Mouse (Mus musculus): Measurements from ENCODE around the gene Ankrd26. TPM values are rescaled to one million over a fixed set of nuclear protein-coding genes. Genes with fewer than 3 reads are reported as not detected.

Ankrd26 gene
- polyA plus RNA-seq, 1 experiment from 2014 or later = 16.0 TPM

GRCm38 (mm10) chr6:118520668-118521067 lies 41.4 kb downstream of the Ankrd26 start:
- no peaks in the 10 kb centered on the region for H3K4me1 ChIP-seq (ENCODE audit: control insufficient read depth, insufficient read depth, low read depth, low read length)
- H3K9me3 ChIP-seq (ENCODE audit: control insufficient read depth, low read length) = no peaks in the 10 kb centered on the region
- H3K36me3 ChIP-seq (ENCODE audit: control insufficient read depth, insufficient read depth, low read length) = peaks cover 19% of the 10 kb centered on the region
- H3K27me3 ChIP-seq (replicated peaks; ENCODE audit: control insufficient read depth, insufficient read depth, low read length) = no peaks in the 10 kb centered on the region
- 94% methylated on average over 7 of the region's 7 CpGs for WGBS
- H3K9ac ChIP-seq (ENCODE audit: low read depth, low read length) = no peak overlapping the region
- H3K4me3 ChIP-seq (ENCODE audit: low read length) = no peak overlapping the region
- no peak for ATAC-seq
- H3K4me2 ChIP-seq (ENCODE audit: low read length) = no peak overlapping the region
- H3K27ac ChIP-seq (ENCODE audit: low read depth, low read length) = no peak overlapping the region

- peaks cover 22% of the 10 kb centered on the region for H3K36me3 ChIP-seq (ENCODE audit: control insufficient read depth, insufficient read depth, low read length)
- no peak for ATAC-seq
- WGBS = 97% methylated on average over 12 of the region's 12 CpGs
Observed at GRCm38 (mm10) chr6:118513335-118514012, 48.6 kb downstream of the Ankrd26 start.

GRCm38 (mm10) chr6:118499010-118499409 lies 63.0 kb downstream of the Ankrd26 start:
- no peaks in the 10 kb centered on the region for H3K4me1 ChIP-seq (ENCODE audit: control insufficient read depth, insufficient read depth, low read depth, low read length)
- WGBS = 90% methylated on average over 7 of the region's 7 CpGs

More at GRCm38 (mm10) chr6:118513335-118514012, 48.6 kb downstream of the Ankrd26 start:
- Histone ChIP-seq H3K9me3 (ENCODE audit: control insufficient read depth, low read length) (no peaks in the 10 kb centered on the region), H3K4me3 (ENCODE audit: low read length) (no peak overlapping the region), H3K27ac (ENCODE audit: low read depth, low read length) (no peak overlapping the region), H3K27me3 (replicated peaks; ENCODE audit: control insufficient read depth, insufficient read depth, low read length) (no peaks in the 10 kb centered on the region), H3K4me2 (ENCODE audit: low read length) (no peak overlapping the region), H3K9ac (ENCODE audit: low read depth, low read length) (no peak overlapping the region), H3K4me1 (ENCODE audit: control insufficient read depth, insufficient read depth, low read depth, low read length) (no peaks in the 10 kb centered on the region)

GRCm38 (mm10) chr6:118482125-118482524 lies 79.9 kb downstream of the Ankrd26 start:
- WGBS = 88% methylated on average over 1 of the region's 1 CpGs
- Histone ChIP-seq H3K27me3 (replicated peaks; ENCODE audit: control insufficient read depth, insufficient read depth, low read length) (no peaks in the 10 kb centered on the region), H3K27ac (ENCODE audit: low read depth, low read length) (no peak overlapping the region), H3K4me3 (ENCODE audit: low read length) (no peak overlapping the region), H3K9ac (ENCODE audit: low read depth, low read length) (no peak overlapping the region), H3K4me2 (ENCODE audit: low read length) (no peak overlapping the region), H3K4me1 (ENCODE audit: control insufficient read depth, insufficient read depth, low read depth, low read length) (peaks cover 9% of the 10 kb centered on the region), H3K9me3 (ENCODE audit: control insufficient read depth, low read length) (no peaks in the 10 kb centered on the region), H3K36me3 (ENCODE audit: control insufficient read depth, insufficient read depth, low read length) (no peaks in the 10 kb centered on the region)
- ATAC-seq = no peak

More at GRCm38 (mm10) chr6:118499010-118499409, 63.0 kb downstream of the Ankrd26 start:
- Histone ChIP-seq H3K27me3 (replicated peaks; ENCODE audit: control insufficient read depth, insufficient read depth, low read length) (no peaks in the 10 kb centered on the region), H3K36me3 (ENCODE audit: control insufficient read depth, insufficient read depth, low read length) (peaks cover 14% of the 10 kb centered on the region), H3K9me3 (ENCODE audit: control insufficient read depth, low read length) (no peaks in the 10 kb centered on the region), H3K27ac (ENCODE audit: low read depth, low read length) (no peak overlapping the region), H3K4me3 (ENCODE audit: low read length) (no peak overlapping the region), H3K4me2 (ENCODE audit: low read length) (no peak overlapping the region), H3K9ac (ENCODE audit: low read depth, low read length) (no peak overlapping the region)
- no peak for ATAC-seq

GRCm38 (mm10) chr6:118478957-118479708 lies 82.9 kb downstream of the Ankrd26 start, which contains the start of gene Zfp9:
Zfp9 (minus strand) TSS chr6:118479320.
- no peaks in the 10 kb centered on the region for H3K36me3 ChIP-seq (ENCODE audit: control insufficient read depth, insufficient read depth, low read length)
- H3K4me3 ChIP-seq (ENCODE audit: low read length) = peak within 1 kb of the TSS; percentile 72
- WGBS = under 1% methylated on average over 39 of the region's 57 CpGs
- H3K9me3 ChIP-seq (ENCODE audit: control insufficient read depth, low read length) = no peaks in the 10 kb centered on the region
- peak; percentile 92 for ATAC-seq
- H3K27ac ChIP-seq (ENCODE audit: low read depth, low read length) = peak within 1 kb of the TSS; percentile 91
- H3K27me3 ChIP-seq (replicated peaks; ENCODE audit: control insufficient read depth, insufficient read depth, low read length) = no peaks in the 10 kb centered on the region
- H3K4me1 ChIP-seq (ENCODE audit: control insufficient read depth, insufficient read depth, low read depth, low read length) = peaks cover 14% of the 10 kb centered on the region
- peak within 1 kb of the TSS; percentile 90 for H3K9ac ChIP-seq (ENCODE audit: low read depth, low read length)
- peak within 1 kb of the TSS; percentile 82 for H3K4me2 ChIP-seq (ENCODE audit: low read length)

GRCm38 (mm10) chr6:118477875-118478785 lies 83.9 kb downstream of the Ankrd26 start:
- Histone ChIP-seq H3K4me1 (ENCODE audit: control insufficient read depth, insufficient read depth, low read depth, low read length) (peaks cover 14% of the 10 kb centered on the region), H3K9me3 (ENCODE audit: control insufficient read depth, low read length) (no peaks in the 10 kb centered on the region), H3K4me3 (ENCODE audit: low read length) (peak overlapping the region; percentile 72), H3K9ac (ENCODE audit: low read depth, low read length) (peak overlapping the region; percentile 90), H3K4me2 (ENCODE audit: low read length) (peak overlapping the region; percentile 82), H3K27me3 (replicated peaks; ENCODE audit: control insufficient read depth, insufficient read depth, low read length) (no peaks in the 10 kb centered on the region), H3K27ac (ENCODE audit: low read depth, low read length) (peak overlapping the region; percentile 91), H3K36me3 (ENCODE audit: control insufficient read depth, insufficient read depth, low read length) (no peaks in the 10 kb centered on the region)
- 10% methylated on average over 10 of the region's 10 CpGs for WGBS
- peak; percentile 18; the same call in 1 of the 2 replicates for ATAC-seq

- ATAC-seq = no peak
- H3K9me3 ChIP-seq (ENCODE audit: control insufficient read depth, low read length) = no peaks in the 10 kb centered on the region
- no peak overlapping the region for H3K4me2 ChIP-seq (ENCODE audit: low read length)
- WGBS = 80% methylated on average over 15 of the region's 15 CpGs
- H3K27ac ChIP-seq (ENCODE audit: low read depth, low read length) = no peak overlapping the region
- no peaks in the 10 kb centered on the region for H3K27me3 ChIP-seq (replicated peaks; ENCODE audit: control insufficient read depth, insufficient read depth, low read length)
- no peak overlapping the region for H3K9ac ChIP-seq (ENCODE audit: low read depth, low read length)
- H3K4me1 ChIP-seq (ENCODE audit: control insufficient read depth, insufficient read depth, low read depth, low read length) = no peaks in the 10 kb centered on the region
- H3K36me3 ChIP-seq (ENCODE audit: control insufficient read depth, insufficient read depth, low read length) = peaks cover 32% of the 10 kb centered on the region
- H3K4me3 ChIP-seq (ENCODE audit: low read length) = no peak overlapping the region
Observed at GRCm38 (mm10) chr6:118462069-118462705, 99.8 kb downstream of the Ankrd26 start.

- no peak for ATAC-seq
- Histone ChIP-seq H3K9me3 (ENCODE audit: control insufficient read depth, low read length) (no peaks in the 10 kb centered on the region), H3K4me1 (ENCODE audit: control insufficient read depth, insufficient read depth, low read depth, low read length) (peaks cover 12% of the 10 kb centered on the region), H3K36me3 (ENCODE audit: control insufficient read depth, insufficient read depth, low read length) (peaks cover 12% of the 10 kb centered on the region), H3K27me3 (replicated peaks; ENCODE audit: control insufficient read depth, insufficient read depth, low read length) (no peaks in the 10 kb centered on the region), H3K4me2 (ENCODE audit: low read length) (no peak overlapping the region), H3K4me3 (ENCODE audit: low read length) (no peak overlapping the region), H3K27ac (ENCODE audit: low read depth, low read length) (no peak overlapping the region), H3K9ac (ENCODE audit: low read depth, low read length) (no peak overlapping the region)
- 97% methylated on average over 1 of the region's 1 CpGs for WGBS
Observed at GRCm38 (mm10) chr6:118457726-118458125, 104.3 kb downstream of the Ankrd26 start.

Data from hindbrain, embryonic 16.5 days (tissue).